Mouse (Mus musculus) adrenal gland, postnatal 36 days (tissue): ENCODE measurements around the gene Gla. TPM values are rescaled to one million over a fixed set of nuclear protein-coding genes. Genes with fewer than 3 reads are reported as not detected.

Experiments
- DNase-seq, 2 experiments: peaks; one replicate each; pipeline ENCODE4 v3.0.0; 2021; ENCODE audit warnings: mixed read lengths in 1 of 2
- long read RNA-seq, 2 experiments: library from polyadenylated mRNA; stranded (forward); transcript quantifications; one replicate each; pipeline ENCODE4 v2.0.0; 2021; ENCODE audit warnings: borderline sequencing depth in 2 of 2
- total RNA-seq, 2 experiments: library from RNA; stranded (reverse); gene quantifications; 2 replicates each; pipeline ENCODE4 v1.2.3; 2021

The Gla gene
- 10 to 100 TPM; 10.3 to 12.2 TPM for total RNA-seq
- long read RNA-seq, experiment 1, transcript Gla-201 (7 exons, 3,172 nt) = major isoform, 5 of 6 reads
- long read RNA-seq, experiment 1, partial matches to known transcripts = 0 of 6 reads
- long read RNA-seq, experiment 1, other reads (novel, unspliced or antisense) = 1 of 6 reads
- long read RNA-seq, experiment 2, partial matches to known transcripts = 0 of 4 reads
- long read RNA-seq, experiment 2, other reads (novel, unspliced or antisense) = 0 of 4 reads

DNA sequence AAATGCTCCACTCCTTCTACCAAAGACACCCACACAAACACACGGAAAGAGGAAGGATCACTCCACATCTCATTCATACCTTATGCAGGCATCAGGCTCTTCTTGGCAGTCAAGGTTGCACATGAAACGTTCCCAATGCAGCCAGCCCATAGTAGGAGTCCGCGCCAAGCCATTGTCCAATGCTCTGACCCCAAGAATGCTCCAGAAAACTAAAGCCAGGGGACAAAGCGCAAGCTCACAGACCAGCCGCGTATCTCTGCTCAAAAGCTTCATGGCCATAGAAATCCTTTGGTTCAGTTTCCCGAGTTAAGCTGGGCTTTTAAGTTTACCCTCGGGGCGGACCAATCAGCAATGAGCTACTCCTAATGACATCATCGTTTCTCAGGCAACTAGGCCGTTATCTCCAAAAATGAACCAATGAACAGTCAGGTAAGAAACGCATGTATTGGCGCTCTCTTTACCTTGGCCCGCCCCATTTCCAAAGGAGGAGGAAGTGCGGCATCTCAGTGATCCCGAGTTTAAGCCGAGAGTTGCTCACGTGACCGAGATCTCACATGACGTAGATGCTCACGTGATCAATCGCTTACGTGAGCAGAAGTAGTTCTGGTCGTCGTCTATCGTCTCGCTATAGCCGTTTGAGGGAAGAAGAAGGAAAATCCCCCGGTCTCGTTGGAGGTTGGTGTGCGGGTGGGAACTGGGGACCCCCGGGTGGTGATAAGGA, at the start of gene Gla, which contains the start of gene Hnrnph2:
Gene Gla (minus strand): TSS at position 467 of the 721 bp plus-strand sequence.
Gene Hnrnph2 (plus strand): TSS at position 521 of the 721 bp plus-strand sequence.
- peak; percentile 83 to 86 for DNase-seq

- DNase-seq = peak; percentile 64 to 73
Measured at GRCm38 (mm10) chrX:134648031-134648692, 47.2 kb upstream of the Gla start.

GRCm38 (mm10) chrX:134647421-134647820, 46.5 kb upstream of the Gla start:
- no peak for DNase-seq

- no peak for DNase-seq
Measured at GRCm38 (mm10) chrX:134646338-134646737, 45.4 kb upstream of the Gla start.

- DNase-seq = no peak
Measured at GRCm38 (mm10) chrX:134641000-134641760, 40.3 kb upstream of the Gla start.

DNA sequence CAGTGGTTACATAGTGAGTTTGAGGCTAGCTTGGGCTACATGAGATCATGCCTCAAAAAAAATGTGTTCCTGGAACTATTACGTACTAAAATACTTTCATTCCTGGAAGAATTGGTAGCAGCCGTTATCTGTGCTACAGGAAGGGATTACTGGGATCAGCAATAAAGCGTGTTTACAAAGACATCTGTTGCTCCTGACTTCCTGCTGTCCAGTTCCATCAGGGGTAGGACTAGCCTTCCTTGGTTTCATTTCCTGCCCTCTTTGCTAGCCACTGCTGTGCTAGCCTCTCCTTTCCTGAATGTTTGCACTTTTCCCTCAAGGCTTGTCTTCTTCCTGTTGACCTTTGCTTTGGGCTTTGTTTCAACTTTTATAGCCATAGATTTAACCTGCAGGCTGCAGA, 34.9 kb upstream of the Gla start:
- peak in 1 of 2 experiments; percentile 6 for DNase-seq

DNA sequence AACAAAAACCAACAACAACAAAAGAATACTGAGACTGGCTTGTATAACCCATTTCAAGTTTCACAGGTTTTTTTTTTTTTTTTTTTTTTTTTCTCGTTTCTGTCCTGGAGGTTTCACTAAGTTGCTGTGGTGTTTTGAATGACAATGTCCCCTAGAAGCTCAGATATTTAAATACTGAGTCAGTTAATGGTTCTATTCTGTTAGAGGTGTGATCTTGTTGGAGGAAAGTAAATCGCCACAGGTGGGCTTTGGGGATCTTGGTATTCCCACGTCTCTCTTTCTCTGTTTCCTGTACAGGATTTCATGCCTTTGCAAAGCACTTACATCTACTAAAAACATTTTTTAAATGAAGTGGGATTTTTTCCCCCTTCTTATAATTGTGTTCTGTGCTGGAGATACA, 34.2 kb upstream of the Gla start:
- DNase-seq = no peak

- no peak for DNase-seq
Measured at GRCm38 (mm10) chrX:134632710-134633109, 31.8 kb upstream of the Gla start.

GRCm38 (mm10) chrX:134628200-134628599, 27.3 kb upstream of the Gla start:
- DNase-seq = no peak

- no peak for DNase-seq
Measured at GRCm38 (mm10) chrX:134623350-134623749, 22.4 kb upstream of the Gla start.

- no peak for DNase-seq
Measured at GRCm38 (mm10) chrX:134621685-134622084, 20.8 kb upstream of the Gla start.

- no peak for DNase-seq
Measured at GRCm38 (mm10) chrX:134620254-134620865, 19.4 kb upstream of the Gla start.

GRCm38 (mm10) chrX:134619695-134620094, 18.8 kb upstream of the Gla start:
- no peak for DNase-seq

GRCm38 (mm10) chrX:134614306-134614705, 13.4 kb upstream of the Gla start:
- DNase-seq = peak; percentile 8 to 13

DNA sequence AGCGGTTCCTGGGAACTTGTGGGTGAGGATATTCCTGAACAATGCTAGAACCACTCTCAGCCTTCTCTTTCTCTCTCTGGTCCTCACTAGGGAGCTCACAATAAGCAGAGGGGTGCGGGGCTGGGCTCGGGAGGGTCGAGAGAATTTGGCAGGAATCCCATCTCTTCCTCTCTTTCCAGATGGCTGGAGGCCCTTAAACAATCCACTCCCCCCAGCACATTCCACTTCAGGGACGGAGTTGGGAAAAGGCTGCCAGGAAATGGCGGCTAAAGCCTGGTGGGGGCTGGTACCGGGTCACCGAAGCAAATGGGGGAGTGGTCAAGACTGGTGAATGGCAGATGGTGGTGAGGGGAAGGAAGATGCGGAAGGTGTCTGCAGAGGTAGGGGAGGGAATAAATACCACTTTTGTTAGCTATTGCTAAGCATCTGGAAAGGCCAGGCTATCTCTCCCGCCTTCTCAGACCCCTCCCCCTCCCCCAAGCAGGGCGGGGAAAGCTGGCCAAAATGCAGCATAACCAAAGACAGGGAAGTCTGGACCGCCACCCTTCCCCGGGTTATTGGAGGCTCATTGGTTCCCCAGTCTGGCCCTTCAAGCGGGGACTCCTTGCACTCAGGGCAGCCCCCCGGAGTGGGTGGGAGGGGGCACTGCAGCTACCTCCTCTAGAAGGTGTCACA, 11.5 kb upstream of the Gla start:
- peak; percentile 41 to 66 for DNase-seq

GRCm38 (mm10) chrX:134610984-134611383, 10.1 kb upstream of the Gla start:
- no peak for DNase-seq

DNA sequence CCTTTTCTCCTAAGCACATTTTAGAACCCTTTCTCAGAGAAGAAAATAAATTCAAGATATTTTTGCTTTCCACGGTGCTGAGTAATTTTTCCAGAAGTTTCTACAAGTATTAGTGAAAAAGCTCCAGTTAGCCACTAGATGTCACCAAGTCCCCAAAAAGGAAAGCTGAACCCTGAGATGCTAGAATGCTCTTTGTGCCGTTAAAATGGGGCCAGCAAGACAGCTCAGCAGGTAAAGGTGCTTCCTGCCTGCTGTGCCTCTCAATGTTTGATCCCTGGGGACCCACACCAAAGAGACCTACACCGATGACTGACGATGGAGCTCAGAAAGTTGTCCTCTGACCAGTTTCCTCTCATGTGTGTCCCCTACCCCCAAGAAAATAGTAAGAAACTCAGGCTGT, 8.5 kb upstream of the Gla start:
- DNase-seq = peak in 1 of 2 experiments; percentile 13

DNA sequence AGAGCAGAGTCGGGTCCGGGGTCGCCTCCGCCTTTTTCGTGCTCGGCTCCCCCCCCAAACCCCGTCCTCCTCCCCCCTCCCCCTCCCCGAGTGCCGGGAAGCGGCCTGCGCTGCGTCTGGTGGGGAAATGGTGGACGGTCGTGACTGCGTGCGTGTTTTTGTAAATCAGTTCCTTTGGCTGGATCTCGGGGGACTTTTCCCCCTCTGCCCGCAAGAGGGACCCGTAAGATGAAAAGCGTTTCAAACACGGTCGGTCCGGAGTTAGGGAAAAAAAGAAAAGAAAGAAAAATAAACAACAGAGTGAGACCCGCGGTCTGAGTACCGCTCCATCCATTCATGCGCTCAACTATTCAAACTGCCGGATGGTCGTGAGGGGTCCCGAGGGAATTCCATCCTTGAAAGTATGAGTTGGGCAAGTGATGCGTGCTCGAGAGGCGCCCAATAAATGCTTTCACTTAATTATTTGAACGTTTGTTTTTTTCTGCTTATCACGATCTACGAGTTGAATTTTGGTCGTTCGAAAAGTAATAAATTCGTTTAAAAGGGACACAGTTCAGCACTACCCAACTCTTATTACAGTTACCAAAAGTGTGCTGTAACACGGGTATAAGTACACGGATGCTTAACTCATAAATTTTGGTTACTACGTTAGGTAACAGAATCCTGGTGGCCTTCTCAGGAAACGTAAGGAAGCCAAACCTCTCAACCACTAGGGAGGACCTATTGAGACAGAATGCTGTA, 625 bp upstream of the Gla start:
- DNase-seq = peak in 1 of 2 experiments; percentile 67

- no peak for DNase-seq
Measured at GRCm38 (mm10) chrX:134599922-134600565, 881 bp downstream of the Gla start.

DNA sequence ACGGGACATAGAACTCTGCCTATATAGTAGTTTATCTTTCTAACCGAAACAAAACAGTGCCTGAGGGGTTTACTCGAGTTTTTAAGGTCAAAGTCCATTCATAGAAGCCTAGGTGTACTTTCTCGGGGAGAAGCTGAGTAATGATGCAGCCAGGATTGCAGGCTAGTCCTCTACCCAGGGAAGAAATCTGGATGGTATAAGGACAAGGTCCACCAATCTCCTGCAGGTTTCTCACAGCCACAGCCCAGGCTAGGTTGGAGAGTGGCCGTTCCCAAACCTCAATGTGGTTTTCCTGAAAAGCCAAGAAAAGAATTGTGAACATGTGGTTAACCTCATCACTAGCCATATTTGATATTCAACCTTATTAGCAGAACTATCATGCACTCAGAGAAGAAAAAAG, 11.1 kb downstream of the Gla start:
- DNase-seq = no peak
